Mouse (Mus musculus) stomach, embryonic 16.5 days (tissue): Measurements from ENCODE around the gene Tfr2. TPM values are rescaled to one million over a fixed set of nuclear protein-coding genes. Genes with fewer than 3 reads are reported as not detected.

Source experiments
- ATAC-seq: fragments of 200-750 bp; cut with Nextera tagmentation; 2 replicates; pipeline ENCODE4 v1.8.0; 2017; ENCODE audit warnings: moderate number of reproducible peaks, moderate TSS enrichment; ENCODE audit not compliant: insufficient read depth, low FRiP score
- H3K27ac ChIP-seq: fragments of 300-500 bp; sonication (generic); 2 replicates; pipeline ENCODE4 v1.5.1; 2014; ENCODE audit warnings: low read length
- H3K27me3 ChIP-seq: fragments of 300-500 bp; sonication (generic); 2 replicates; pipeline ENCODE4 v1.6.1; 2014; ENCODE audit warnings: low read length, control low read depth, mixed read lengths; ENCODE audit not compliant: control insufficient read depth, insufficient read depth
- H3K36me3 ChIP-seq: fragments of 300-500 bp; sonication (generic); 2 replicates; pipeline ENCODE4 v1.6.1; 2014; ENCODE audit warnings: low read length; ENCODE audit not compliant: control insufficient read depth, insufficient read depth
- H3K4me1 ChIP-seq: fragments of 300-500 bp; sonication (generic); 2 replicates; pipeline ENCODE4 v1.6.1; 2014; ENCODE audit warnings: low read length, control low read depth, mixed read lengths; ENCODE audit not compliant: control insufficient read depth, insufficient read depth
- H3K4me2 ChIP-seq: fragments of 300-500 bp; sonication (generic); 2 replicates; pipeline ENCODE4 v1.6.1; 2014; ENCODE audit warnings: low read depth, low read length, mixed read lengths
- H3K4me3 ChIP-seq: fragments of 300-500 bp; sonication (generic); replicated peaks from 2 replicates; pipeline ENCODE4 v1.5.1; 2014; ENCODE audit warnings: mild to moderate bottlenecking, low read length
- H3K9ac ChIP-seq: fragments of 300-500 bp; sonication (generic); 2 replicates; pipeline ENCODE4 v1.6.1; 2014; ENCODE audit warnings: low read length
- H3K9me3 ChIP-seq: fragments of 300-500 bp; sonication (generic); replicated peaks from 2 replicates; pipeline ENCODE4 v1.6.1; 2016; ENCODE audit warnings: low read length, control low read depth; ENCODE audit not compliant: control insufficient read depth
- WGBS: fragments of 180-500 bp; shearing (Covaris S2); extraction: QIAGEN DNeasy Blood & Tissue Kit; methylation state at CpG from one replicate; pipeline ENCODE4 v1.1.7; 2014; 5-methylcytosine and 5-hydroxymethylcytosine counted together
- polyA plus RNA-seq: library from polyadenylated mRNA; unstranded; fragments of >200 nt; fragmentation: Nextera tagmentation; extraction: Ambion mirVana; gene quantifications from 2 replicates; pipeline ENCODE4 v1.2.1, GENCODE M21; 2015

The Tfr2 gene
- polyA plus RNA-seq, 1 experiment from 2014 or later, result 3.4 TPM

DNA sequence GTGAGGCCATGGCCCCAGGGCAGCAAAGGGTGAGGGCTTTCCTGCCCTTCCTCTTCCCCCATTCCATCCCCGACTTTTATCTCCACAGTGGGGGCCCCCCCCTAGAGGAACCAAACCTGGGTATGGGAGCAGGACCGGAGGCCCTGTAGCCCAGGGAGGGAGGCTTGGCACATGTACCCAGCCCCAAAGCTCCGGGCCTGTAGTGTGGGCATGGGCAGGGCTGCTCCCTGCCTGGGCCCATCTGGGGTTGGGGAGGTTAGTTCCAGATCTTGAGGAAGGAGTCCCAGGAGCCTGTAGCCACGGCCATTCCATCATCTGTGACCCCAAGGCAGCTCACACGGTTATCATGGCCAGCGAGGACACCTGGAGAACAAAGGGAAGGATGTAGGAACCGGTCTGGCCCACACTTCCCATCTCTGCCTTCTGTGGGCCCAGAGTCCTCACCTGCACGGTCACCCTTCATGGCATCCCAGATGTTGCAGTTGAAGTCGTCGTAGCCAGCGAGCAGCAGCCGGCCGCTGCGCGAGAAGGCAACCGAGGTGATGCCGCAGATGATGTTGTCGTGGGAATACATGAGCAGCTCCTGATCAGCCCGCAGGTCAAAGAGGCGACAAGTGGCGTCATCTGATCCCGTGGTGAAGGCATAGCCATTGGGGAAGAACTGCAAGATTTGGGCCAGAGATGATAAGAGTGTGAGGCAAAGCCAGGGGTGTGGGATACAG, 41.2 kb upstream of the Tfr2 start:
- ATAC-seq, result no peak
- H3K4me2 ChIP-seq, result no peak overlapping the region
- peaks cover 19% of the 10 kb centered on the region for H3K4me1 ChIP-seq
- no peaks in the 10 kb centered on the region for H3K27me3 ChIP-seq
- H3K9ac ChIP-seq, result no peak overlapping the region
- H3K36me3 ChIP-seq, result peaks cover 14% of the 10 kb centered on the region
- no peak overlapping the region for H3K4me3 ChIP-seq
- H3K27ac ChIP-seq, result no peak overlapping the region
- H3K9me3 ChIP-seq, result no peaks in the 10 kb centered on the region
- 80% methylated on average over 22 of the region's 22 CpGs for WGBS

DNA sequence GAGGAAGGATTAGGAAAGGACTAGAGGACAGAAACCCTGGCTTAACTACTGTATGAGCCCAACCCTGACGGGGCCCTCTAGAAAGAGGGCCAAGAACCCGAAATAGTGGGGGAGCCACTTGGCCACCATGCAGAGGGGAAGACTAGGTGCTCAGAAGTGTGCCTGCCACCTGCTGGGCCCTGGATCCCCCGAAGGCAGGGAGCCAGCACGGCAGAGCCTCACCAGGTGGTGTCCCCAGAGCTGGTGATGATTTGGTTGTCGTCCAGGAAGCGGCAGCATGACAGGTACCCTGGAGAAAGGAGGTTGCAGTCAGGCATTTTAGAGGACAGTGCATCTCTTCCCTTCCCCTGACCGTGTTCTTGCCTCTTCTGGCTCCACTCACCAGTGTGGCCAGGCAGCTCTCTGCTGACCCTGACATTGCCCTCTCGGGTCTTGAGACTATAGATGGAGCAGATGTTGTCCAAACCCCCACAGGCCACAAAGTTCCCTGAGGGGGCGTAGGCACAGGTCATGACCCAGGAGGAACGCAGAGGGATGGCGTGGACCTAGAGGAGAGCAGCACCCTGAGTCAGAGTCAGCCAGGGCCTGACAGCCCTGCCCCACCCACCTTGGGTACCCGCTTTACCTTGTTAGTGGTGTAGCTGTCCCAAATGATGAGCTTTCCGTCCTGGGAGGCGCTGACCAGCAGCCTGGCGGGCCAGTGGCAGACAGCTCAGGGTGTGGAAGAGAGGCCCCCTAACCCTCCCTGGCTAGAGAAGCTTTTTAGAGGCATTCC, 40.2 kb upstream of the Tfr2 start:
- no peak overlapping the region for H3K4me3 ChIP-seq
- WGBS, result 72% methylated on average over 15 of the region's 15 CpGs
- peaks cover 23% of the 10 kb centered on the region for H3K4me1 ChIP-seq
- H3K27ac ChIP-seq, result no peak overlapping the region
- no peak overlapping the region for H3K9ac ChIP-seq
- no peak overlapping the region for H3K4me2 ChIP-seq
- ATAC-seq, result no peak
- H3K27me3 ChIP-seq, result no peaks in the 10 kb centered on the region
- H3K36me3 ChIP-seq, result peaks cover 8% of the 10 kb centered on the region
- H3K9me3 ChIP-seq, result no peaks in the 10 kb centered on the region

DNA sequence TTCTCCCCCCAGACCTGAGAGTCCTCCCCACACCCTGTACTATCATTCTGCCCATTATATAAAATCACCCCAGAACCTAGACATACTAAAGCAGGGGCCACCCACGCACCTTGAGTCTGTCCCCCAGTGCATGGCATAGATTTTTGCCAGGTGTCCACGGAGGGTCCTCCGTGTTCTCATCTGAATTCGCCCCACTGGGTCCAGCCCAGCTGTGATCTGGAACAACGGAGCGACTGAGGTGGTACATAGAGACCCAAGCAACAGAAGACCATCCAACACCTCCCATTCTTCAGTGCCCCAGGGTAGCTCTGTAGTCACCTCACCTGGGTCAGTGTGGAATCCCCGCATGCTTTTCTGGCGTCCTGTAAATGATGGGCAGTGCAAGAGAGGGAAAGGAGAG, 39.6 kb upstream of the Tfr2 start:
- no peaks in the 10 kb centered on the region for H3K27me3 ChIP-seq
- H3K36me3 ChIP-seq, result peaks cover 8% of the 10 kb centered on the region
- peak overlapping the region; percentile 83 for H3K27ac ChIP-seq
- ATAC-seq, result no peak
- H3K9ac ChIP-seq, result peak overlapping the region; percentile 94
- peak overlapping the region; percentile 93 for H3K4me2 ChIP-seq
- no peaks in the 10 kb centered on the region for H3K9me3 ChIP-seq
- peak overlapping the region; percentile 92 for H3K4me3 ChIP-seq
- WGBS, result 72% methylated on average over 8 of the region's 8 CpGs
- peaks cover 23% of the 10 kb centered on the region for H3K4me1 ChIP-seq

DNA sequence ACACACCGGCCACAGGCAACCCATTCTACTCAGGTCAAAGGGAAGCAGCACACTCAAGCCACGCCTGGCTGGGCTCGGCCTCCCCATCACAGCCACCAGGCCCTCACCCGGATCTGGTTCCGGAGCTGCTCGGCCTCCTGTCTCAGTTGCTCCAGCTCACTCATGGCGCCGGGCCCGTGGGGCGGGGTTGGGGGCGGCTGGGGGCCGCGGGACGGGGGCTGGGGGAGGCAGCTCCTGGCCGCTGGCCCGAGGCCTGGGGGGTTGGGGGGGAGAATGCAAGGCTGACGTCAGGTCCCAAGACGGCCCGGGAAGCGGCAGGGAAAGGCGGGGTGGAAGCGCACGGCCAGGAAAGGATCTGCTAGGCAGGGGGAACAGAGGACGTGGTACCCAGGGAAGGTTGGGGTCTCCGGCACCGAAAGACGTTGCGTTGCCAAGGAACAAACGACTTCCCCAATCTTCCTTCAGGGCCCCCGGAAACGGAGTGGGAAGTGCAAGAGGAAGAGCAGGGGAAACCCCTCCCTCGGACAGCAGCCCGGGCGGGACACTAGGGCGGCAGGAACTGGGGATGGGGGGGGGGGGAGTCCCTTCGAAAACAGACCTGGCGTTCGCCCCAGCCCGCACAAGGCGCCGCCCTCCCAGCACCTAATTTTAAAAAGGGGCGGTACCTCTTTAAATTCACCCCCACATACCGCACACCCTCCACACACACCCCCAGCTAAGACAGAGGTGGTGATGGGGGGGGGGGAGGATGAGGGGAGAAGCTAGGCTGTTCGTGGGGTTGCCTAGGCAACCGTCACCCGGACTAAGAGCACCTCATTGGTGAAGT, 38.8 kb upstream of the Tfr2 start:
- Histone ChIP-seq H3K4me3 (peak overlapping the region; percentile 92), H3K36me3 (peaks cover 8% of the 10 kb centered on the region; the same call in 1 of the 2 replicates), H3K9me3 (no peaks in the 10 kb centered on the region), H3K4me1 (peaks cover 23% of the 10 kb centered on the region), H3K27ac (peak overlapping the region; percentile 83), H3K9ac (peak overlapping the region; percentile 94), H3K4me2 (peak overlapping the region; percentile 93), H3K27me3 (no peaks in the 10 kb centered on the region)
- ATAC-seq, result peak; percentile 35
- 1% methylated on average over 45 of the region's 46 CpGs for WGBS

DNA sequence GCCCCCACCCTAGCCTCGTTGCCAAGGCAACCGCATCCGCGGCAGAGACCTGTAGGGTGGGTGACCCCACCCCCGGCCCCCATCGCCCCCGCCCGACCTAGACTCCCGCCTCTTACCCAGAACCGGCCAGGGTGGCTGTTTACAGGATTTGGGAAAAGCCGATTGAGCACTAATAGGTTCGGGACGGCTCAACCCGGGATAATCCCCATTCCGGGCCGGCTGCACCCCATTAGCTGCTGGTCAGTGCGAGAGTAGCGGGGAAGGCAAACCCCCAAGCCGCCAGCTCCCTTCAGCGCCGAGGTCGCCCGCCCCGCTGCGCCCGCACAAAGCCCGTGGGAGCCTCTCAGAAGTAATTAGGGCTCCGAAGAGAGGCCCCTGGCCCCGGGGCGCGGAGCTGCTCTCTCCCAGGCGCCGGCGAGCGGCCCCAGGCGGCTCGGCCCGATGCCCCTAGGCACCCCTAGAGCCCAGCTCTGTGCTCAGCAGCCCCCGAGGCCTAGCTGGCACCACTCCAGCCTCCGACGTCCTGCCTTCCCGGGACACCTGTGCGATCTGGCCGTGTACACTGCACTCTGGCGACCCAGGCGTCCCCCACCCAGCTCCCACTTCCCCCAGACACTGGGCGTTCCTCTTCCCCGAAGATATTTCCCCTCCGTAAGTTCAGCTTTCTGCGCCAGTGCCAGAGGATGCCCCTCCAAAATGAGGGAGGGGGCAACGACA, 38.1 kb upstream of the Tfr2 start:
- peak; percentile 0; the same call in 1 of the 2 replicates for ATAC-seq
- H3K9ac ChIP-seq, result peak overlapping the region; percentile 94
- under 1% methylated on average over 51 of the region's 51 CpGs for WGBS
- peak overlapping the region; percentile 92 for H3K4me3 ChIP-seq
- peaks cover 19% of the 10 kb centered on the region for H3K4me1 ChIP-seq
- H3K36me3 ChIP-seq, result peaks cover 8% of the 10 kb centered on the region; the same call in 1 of the 2 replicates
- H3K4me2 ChIP-seq, result peak overlapping the region; percentile 93
- H3K9me3 ChIP-seq, result no peaks in the 10 kb centered on the region
- H3K27ac ChIP-seq, result peak overlapping the region; percentile 83
- no peaks in the 10 kb centered on the region for H3K27me3 ChIP-seq

DNA sequence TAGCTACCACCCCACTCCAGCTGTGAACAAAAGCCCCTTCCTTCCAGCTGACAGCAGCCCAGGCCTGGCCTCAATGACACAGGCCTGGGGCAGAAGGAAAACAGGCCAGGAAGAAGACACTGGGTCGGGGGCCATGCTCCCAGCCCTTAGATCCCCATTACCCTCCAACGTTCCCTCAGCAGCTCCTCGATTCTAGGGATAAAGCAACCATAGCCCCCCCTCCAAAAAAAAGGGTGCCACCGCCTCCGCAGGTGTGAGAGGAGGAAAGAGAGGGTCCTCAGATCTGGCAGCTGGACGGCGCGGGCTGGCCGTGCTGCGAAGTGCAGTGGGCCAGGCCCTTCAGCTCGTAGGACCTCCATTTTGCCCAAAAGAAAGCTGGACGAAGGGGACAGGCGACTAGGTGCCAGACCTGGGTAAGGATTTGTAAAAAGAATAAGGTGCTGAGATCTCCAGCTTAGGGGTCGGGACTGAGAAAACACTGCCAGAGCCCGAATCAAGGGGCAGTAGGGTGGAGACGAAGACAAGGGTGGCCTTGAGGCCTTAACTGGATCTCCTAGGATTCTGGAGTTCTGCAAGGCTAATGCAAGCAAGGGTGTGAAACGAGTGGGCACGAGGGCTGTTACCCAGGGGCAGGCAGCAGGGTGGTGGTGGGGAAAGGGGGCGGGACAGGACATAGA, 37.4 kb upstream of the Tfr2 start:
- WGBS, result under 1% methylated on average over 19 of the region's 19 CpGs
- peaks cover 16% of the 10 kb centered on the region for H3K4me1 ChIP-seq
- H3K9me3 ChIP-seq, result no peaks in the 10 kb centered on the region
- H3K4me3 ChIP-seq, result peak overlapping the region; percentile 92
- no peak for ATAC-seq
- H3K36me3 ChIP-seq, result peaks cover 8% of the 10 kb centered on the region; the same call in 1 of the 2 replicates
- H3K9ac ChIP-seq, result peak overlapping the region; percentile 94
- peak overlapping the region; percentile 93 for H3K4me2 ChIP-seq
- H3K27me3 ChIP-seq, result no peaks in the 10 kb centered on the region
- H3K27ac ChIP-seq, result peak overlapping the region; percentile 83

DNA sequence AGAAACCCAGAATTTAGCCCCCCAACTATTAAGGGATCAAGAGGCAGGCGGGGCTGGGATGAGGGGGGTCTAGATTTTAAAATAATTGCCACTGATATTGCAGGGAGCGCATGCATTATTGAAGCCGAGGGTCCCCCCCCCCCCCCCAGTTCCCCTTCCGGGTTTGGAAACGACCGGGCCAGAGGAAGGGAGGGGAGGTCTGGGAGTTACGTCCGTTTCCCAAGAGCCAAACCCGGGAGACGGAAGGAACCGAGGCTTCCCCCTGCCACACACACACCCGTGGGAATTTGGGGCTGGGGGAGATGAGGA, 36.9 kb upstream of the Tfr2 start:
- ATAC-seq, result peak; percentile 31; the same call in 1 of the 2 replicates
- H3K4me3 ChIP-seq, result peak overlapping the region; percentile 92
- H3K9me3 ChIP-seq, result no peaks in the 10 kb centered on the region
- peak overlapping the region; percentile 83 for H3K27ac ChIP-seq
- no peaks in the 10 kb centered on the region for H3K27me3 ChIP-seq
- peaks cover 6% of the 10 kb centered on the region; the same call in 1 of the 2 replicates for H3K36me3 ChIP-seq
- 0% methylated on average over 12 of the region's 12 CpGs for WGBS
- peak overlapping the region; percentile 94 for H3K9ac ChIP-seq
- H3K4me2 ChIP-seq, result peak overlapping the region; percentile 93
- H3K4me1 ChIP-seq, result peaks cover 13% of the 10 kb centered on the region

DNA sequence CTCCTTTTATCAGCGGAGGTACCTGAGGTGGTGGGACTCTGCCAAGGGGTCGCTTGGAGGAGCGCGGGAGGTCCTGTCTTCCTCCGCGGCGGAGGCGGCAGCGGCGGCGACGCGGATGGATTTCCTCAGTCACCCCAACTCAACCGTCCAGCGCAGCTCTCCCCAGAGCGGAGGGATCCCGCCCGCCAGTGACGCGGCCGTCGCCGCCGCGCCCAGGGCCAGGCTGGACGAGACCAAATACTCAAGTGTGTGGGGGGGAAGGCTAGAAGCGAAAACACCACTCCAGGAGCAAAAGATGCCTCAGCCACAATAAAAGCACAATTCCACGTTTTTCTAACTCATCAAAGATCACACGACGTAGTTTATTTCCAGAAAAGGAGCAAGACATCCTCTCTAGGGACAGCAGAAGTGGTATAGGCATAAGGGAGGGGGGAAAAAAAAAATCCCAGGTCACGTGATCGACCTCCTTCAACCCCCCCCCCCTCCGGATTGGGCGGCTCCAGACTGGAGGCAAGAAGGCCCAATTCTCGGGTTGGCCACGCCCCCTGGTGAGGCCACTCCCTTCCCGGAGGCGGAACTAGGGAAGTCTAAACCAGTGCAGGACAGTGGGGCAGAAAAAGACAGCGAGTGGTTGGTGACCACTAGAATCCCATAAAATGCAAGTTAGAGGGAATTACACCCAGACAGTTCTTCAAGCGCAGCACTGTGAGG, 36.4 kb upstream of the Tfr2 start, which contains the start of the genes Epo and Gnb2:
Gene Epo, minus strand, starts transcription at position 126 of the 711 bp plus-strand sequence.
Gene Gnb2, minus strand, starts transcription at position 394 of the 711 bp plus-strand sequence.
- peak within 1 kb of the TSS; percentile 93 for H3K4me2 ChIP-seq
- no peaks in the 10 kb centered on the region for H3K9me3 ChIP-seq
- no peaks in the 10 kb centered on the region for H3K27me3 ChIP-seq
- peak within 1 kb of the TSS; percentile 92 for H3K4me3 ChIP-seq
- peak within 1 kb of the TSS; percentile 94 for H3K9ac ChIP-seq
- ATAC-seq, result peak; percentile 83
- H3K4me1 ChIP-seq, result peaks cover 13% of the 10 kb centered on the region
- H3K27ac ChIP-seq, result peak within 1 kb of the TSS; percentile 83
- WGBS, result 0% methylated on average over 40 of the region's 40 CpGs
- peaks cover 4% of the 10 kb centered on the region; the same call in 1 of the 2 replicates for H3K36me3 ChIP-seq
